Mouse (Mus musculus) embryonic fibroblast, embryonic 13.5 days (primary cell): Measurements from ENCODE around the gene Atp6v0e.

Experiments
- CTCF ChIP-seq: IDR thresholded peaks from 2 replicates; pipeline ENCODE4 v1.5.1; 2011; ENCODE audit warnings: mild to moderate bottlenecking, control low read depth, low read length, moderate library complexity, borderline replicate concordance; ENCODE audit not compliant: insufficient read depth
- POLR2A ChIP-seq: IDR thresholded peaks from 2 replicates; pipeline ENCODE4 v1.6.1; 2011; ENCODE audit warnings: low read depth, mild to moderate bottlenecking, control low read depth, low read length, moderate library complexity

DNA sequence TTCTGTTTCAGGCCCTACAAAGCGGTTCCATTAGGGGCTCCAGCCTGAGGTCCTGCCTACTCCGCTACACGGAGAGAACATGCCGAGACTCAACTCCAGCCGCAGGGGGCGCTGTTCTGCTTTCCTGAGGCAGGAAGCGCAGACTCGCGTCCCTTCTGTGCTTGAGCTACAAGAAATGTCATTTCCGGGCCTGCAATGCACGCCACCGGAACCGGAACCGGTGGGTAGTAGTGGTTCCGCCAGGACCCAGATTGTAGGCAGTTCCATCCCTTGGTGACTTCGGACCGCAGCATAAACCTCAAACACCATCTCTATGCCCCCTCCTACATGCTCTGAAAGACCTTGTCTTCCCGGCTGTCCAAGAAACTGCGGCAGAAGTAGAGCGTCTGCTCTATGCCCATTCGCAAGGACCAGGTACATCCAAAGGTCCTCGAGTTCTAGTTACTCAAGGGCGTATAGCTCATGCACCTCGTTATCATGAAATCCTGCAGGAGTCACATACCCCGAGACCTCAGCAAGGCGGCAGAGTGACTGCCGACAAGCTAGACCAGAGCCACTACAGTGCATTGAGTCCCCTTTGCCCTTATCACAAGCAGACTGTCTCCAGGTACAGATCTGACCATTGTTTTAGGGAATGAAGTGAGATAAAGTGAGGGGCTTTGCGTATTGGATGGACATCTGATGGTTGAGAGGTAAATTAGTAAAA is at the start of gene Atp6v0e:
- TF ChIP-seq CTCF (peak; percentile 86), POLR2A (peak; percentile 87)
